Mouse (Mus musculus): Measurements from ENCODE around the gene Cyp2w1.

- TF ChIP-seq CTCF (IDR thresholded peaks at IDR 0.05) (no peak), POLR2A (IDR thresholded peaks at IDR 0.05; ENCODE audit: insufficient read depth, low read depth, low read length) (no peak)
These were observed 6.8 kb downstream of the Cyp2w1 start for GRCm38 (mm10) chr5:139359244-139359643.

Data from heart, adult 2 months (tissue).